Mouse (Mus musculus): Measurements from ENCODE around the gene Kcnip1. TPM values are rescaled to one million over a fixed set of nuclear protein-coding genes. Genes with fewer than 3 reads are reported as not detected.

Gene Kcnip1
- polyA plus RNA-seq, 2 experiments = 0.10 to 0.25 TPM

DNA sequence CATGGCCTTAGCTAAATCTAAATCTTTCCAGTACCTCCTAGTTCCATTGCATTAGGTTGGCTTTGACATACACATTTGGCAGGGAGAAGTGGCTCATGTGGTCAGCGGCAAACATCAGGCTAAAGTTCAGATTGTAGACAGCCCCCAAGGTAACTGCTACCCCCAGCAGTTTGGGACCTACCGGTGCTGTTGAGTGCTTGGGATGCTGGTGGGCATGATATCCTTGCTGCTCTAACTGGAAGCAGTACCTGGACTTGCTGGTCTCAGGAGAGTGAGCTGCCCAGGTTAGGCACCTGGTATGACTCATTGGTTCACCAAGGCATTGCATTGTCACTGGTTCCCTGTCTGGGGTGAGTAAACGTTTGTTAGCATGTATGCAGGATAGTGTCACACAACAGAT is 402.2 kb downstream of the Kcnip1 start:
- ATAC-seq (ENCODE audit: insufficient read depth) = no peak
- WGBS (ENCODE audit: insufficient replicate concordance) = 64% methylated on average over 3 of the region's 3 CpGs

DNA sequence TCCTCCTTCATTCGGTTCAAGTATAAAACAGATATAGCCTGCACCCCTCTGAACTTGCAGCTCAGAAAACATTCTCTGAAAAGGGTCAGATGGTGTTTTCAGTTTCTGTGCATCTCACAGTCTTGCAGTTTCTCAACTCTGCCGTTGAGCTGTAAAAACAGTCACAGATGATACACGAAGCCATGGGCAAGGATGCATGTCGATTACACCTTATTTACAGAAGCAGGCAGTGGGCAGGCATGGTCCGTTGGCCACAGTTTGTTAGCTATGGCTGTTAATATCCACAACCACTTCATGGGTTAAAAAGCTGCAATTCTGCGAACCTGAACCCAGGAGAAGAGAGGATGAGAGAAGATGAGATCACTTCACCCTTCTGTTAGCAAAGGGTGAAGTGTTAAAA is 406.3 kb downstream of the Kcnip1 start:
- H3K9me3 ChIP-seq (ENCODE audit: control insufficient read depth, low read length) = no peaks in the 10 kb centered on the region
- WGBS (ENCODE audit: insufficient replicate concordance) = 60% methylated on average over 6 of the region's 6 CpGs
- no peak for DNase-seq (ENCODE audit: low read depth in 3 of 3, low spot score in 3 of 3)

More for the DNA sequence above, 402.2 kb downstream of the Kcnip1 start:
- no peak for TF ChIP-seq CTCF (IDR thresholded peaks at IDR 0.05; ENCODE audit: low read depth)
- TF ChIP-seq EP300 (IDR thresholded peaks at IDR 0.05; ENCODE audit: low read depth) = no peak
- H3K4me2 ChIP-seq (ENCODE audit: low read depth) = no peak overlapping the region
- no peak overlapping the region for H3K4me3 ChIP-seq (ENCODE audit: insufficient read depth in 1 of 2, low read depth in 2 of 2, low read length in 2 of 2)
- no peaks in the 10 kb centered on the region for H3K27me3 ChIP-seq (ENCODE audit: control insufficient read depth, insufficient read depth, low read length)
- no peak for DNase-seq (ENCODE audit: low read depth in 3 of 3, low spot score in 3 of 3)
- no peak overlapping the region for H3K9ac ChIP-seq (replicated peaks)
- H3K9me3 ChIP-seq (ENCODE audit: control insufficient read depth, low read length) = no peaks in the 10 kb centered on the region
- no peaks in the 10 kb centered on the region for H3K4me1 ChIP-seq (replicated peaks; ENCODE audit: control insufficient read depth in 2 of 2, insufficient read depth in 2 of 2, low read length in 1 of 2)
- H3K36me3 ChIP-seq (replicated peaks; ENCODE audit: control insufficient read depth, insufficient read depth, low read depth) = no peaks in the 10 kb centered on the region
- no peak overlapping the region for H3K27ac ChIP-seq

DNA sequence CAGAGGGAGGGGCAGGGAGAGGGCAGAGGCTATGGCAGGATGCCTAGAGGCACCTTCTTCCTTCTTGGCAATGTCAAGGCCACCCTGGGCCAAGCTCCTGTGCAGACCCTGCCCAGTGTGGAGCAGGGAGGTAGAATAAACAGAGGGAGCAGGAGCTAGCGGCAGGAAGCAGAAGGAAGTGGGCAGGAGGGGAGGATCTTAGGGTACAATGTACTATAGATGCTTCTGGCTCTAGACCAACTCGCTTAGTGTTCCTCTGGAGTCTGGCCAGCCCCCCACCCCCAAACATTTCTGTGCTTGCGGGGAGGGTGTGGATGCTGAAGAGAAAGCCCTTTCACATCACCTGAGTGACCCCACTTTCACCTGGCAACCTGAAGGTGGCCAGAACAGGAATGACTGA is 413.3 kb downstream of the Kcnip1 start:
- Histone ChIP-seq H3K9ac (replicated peaks) (no peak overlapping the region), H3K4me2 (ENCODE audit: low read depth) (no peak overlapping the region), H3K27ac (no peak overlapping the region), H3K36me3 (replicated peaks; ENCODE audit: control insufficient read depth, insufficient read depth, low read depth) (no peaks in the 10 kb centered on the region), H3K4me1 (replicated peaks; ENCODE audit: control insufficient read depth in 2 of 2, insufficient read depth in 2 of 2, low read length in 1 of 2) (no peaks in the 10 kb centered on the region), H3K27me3 (ENCODE audit: control insufficient read depth, insufficient read depth, low read length) (no peaks in the 10 kb centered on the region), H3K4me3 (ENCODE audit: insufficient read depth in 1 of 2, low read depth in 2 of 2, low read length in 2 of 2) (no peak overlapping the region), H3K9me3 (ENCODE audit: control insufficient read depth, low read length) (no peaks in the 10 kb centered on the region)
- ATAC-seq (ENCODE audit: insufficient read depth) = no peak
- WGBS (ENCODE audit: insufficient replicate concordance) = 20% methylated on average over 3 of the region's 3 CpGs
- TF ChIP-seq CTCF (IDR thresholded peaks at IDR 0.05; ENCODE audit: low read depth) = no peak
- TF ChIP-seq EP300 (IDR thresholded peaks at IDR 0.05; ENCODE audit: low read depth) = no peak
- no peak for DNase-seq (ENCODE audit: low read depth in 3 of 3, low spot score in 3 of 3)

More for the DNA sequence above, 406.3 kb downstream of the Kcnip1 start:
- H3K4me2 ChIP-seq (ENCODE audit: low read depth) = no peak overlapping the region
- H3K4me3 ChIP-seq (ENCODE audit: insufficient read depth in 1 of 2, low read depth in 2 of 2, low read length in 2 of 2) = no peak overlapping the region
- H3K9ac ChIP-seq (replicated peaks) = no peak overlapping the region
- ATAC-seq (ENCODE audit: insufficient read depth) = no peak
- no peak for TF ChIP-seq EP300 (IDR thresholded peaks at IDR 0.05; ENCODE audit: low read depth)
- no peak for TF ChIP-seq CTCF (IDR thresholded peaks at IDR 0.05; ENCODE audit: low read depth)
- no peak overlapping the region for H3K27ac ChIP-seq
- no peaks in the 10 kb centered on the region for H3K36me3 ChIP-seq (replicated peaks; ENCODE audit: control insufficient read depth, insufficient read depth, low read depth)
- no peaks in the 10 kb centered on the region for H3K27me3 ChIP-seq (ENCODE audit: control insufficient read depth, insufficient read depth, low read length)
- no peaks in the 10 kb centered on the region for H3K4me1 ChIP-seq (replicated peaks; ENCODE audit: control insufficient read depth in 2 of 2, insufficient read depth in 2 of 2, low read length in 1 of 2)

Other genes with a start within 250 kb of the Kcnip1 start
- gene Kcnmb1, start 30.1 kb downstream of the Kcnip1 start, polyA plus RNA-seq (2012; rRNA removed) = 0.03 TPM in 2 replicates
- 0.08 TPM in 1 of 2 replicates, not detected in the other for gene Kcnmb1, start 30.1 kb downstream of the Kcnip1 start, polyA plus RNA-seq (2014; fragmentation: Nextera tagmentation; extraction: Ambion mirVana)
- gene Lcp2, start 53.8 kb upstream of the Kcnip1 start, polyA plus RNA-seq (2012; rRNA removed) = 5.4 and 7.1 TPM in 2 replicates
- 6.8 and 7.1 TPM in 2 replicates for gene Lcp2, start 53.8 kb upstream of the Kcnip1 start, polyA plus RNA-seq (2014; fragmentation: Nextera tagmentation; extraction: Ambion mirVana)
- not detected in 2 replicates for gene 4930469K13Rik, start 105.4 kb upstream of the Kcnip1 start, polyA plus RNA-seq (2012; rRNA removed)
- gene 4930469K13Rik, start 105.4 kb upstream of the Kcnip1 start, polyA plus RNA-seq (2014; fragmentation: Nextera tagmentation; extraction: Ambion mirVana) = not detected in 2 replicates
- gene Foxi1, start 214.9 kb upstream of the Kcnip1 start, polyA plus RNA-seq (2012; rRNA removed) = not detected in 2 replicates
- not detected in 2 replicates for gene Foxi1, start 214.9 kb upstream of the Kcnip1 start, polyA plus RNA-seq (2014; fragmentation: Nextera tagmentation; extraction: Ambion mirVana)

Data from liver, embryonic 14.5 days (tissue).